Mouse (Mus musculus): ENCODE results near the gene Cntrob. TPM values are rescaled to one million over a fixed set of nuclear protein-coding genes. Genes with fewer than 3 reads are reported as not detected.

Cntrob gene
- polyA plus RNA-seq, 1 experiment from 2014 or later, result 26.4 TPM

DNA sequence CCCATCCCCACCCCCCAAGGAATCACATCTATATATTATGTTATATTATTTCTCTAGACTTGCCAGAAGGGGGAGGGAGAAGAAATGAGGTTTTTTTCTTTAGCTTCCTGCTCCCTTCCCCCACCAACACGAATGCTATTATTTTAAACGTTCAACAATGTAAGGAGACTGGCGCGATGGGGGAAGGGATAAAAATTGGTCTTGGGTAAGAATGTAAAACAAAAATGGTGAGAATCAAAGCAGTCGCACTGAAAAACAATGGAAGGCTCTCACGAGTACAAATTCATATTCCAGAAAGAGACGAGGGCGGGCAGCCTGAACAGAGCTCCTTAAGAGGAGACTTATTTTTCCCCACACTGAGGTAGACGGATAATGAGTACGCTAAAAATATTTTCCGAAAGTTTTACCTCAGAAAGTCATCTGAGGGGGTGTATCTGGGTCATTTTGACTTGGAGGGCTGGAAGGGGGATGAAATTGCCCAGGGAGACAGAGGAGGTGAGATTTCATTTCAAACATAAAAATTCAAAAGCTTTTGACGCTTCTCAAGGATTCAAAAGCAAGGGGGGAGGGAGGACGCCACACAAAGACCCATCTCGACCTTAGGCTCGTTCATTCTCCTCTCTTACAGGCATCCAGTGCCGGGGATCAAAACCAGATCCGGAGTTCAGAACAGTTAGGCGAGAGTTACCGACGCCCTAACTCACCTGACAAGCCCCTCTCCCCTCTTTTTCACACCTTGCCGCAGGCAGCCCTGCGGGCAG, 43.5 kb upstream of the Cntrob start:
- 0 out of 2 replicates have a peak, but pooled peaks cover 3% of the 10 kb centered on the region for H3K9me3 ChIP-seq
- peak overlapping the region; percentile 87 for H3K4me3 ChIP-seq
- H3K36me3 ChIP-seq, result peaks cover 25% of the 10 kb centered on the region
- H3K27me3 ChIP-seq, result no peaks in the 10 kb centered on the region
- ATAC-seq (ENCODE audit: low FRiP score, low read depth), result no peak
- peak overlapping the region; percentile 100 for H3K27ac ChIP-seq
- peaks cover 63% of the 10 kb centered on the region for H3K4me1 ChIP-seq
- under 1% methylated on average over 22 of the region's 22 CpGs for WGBS
- peak overlapping the region; percentile 98 for H3K4me2 ChIP-seq (replicated peaks)
- peak overlapping the region; percentile 100 for H3K9ac ChIP-seq

DNA sequence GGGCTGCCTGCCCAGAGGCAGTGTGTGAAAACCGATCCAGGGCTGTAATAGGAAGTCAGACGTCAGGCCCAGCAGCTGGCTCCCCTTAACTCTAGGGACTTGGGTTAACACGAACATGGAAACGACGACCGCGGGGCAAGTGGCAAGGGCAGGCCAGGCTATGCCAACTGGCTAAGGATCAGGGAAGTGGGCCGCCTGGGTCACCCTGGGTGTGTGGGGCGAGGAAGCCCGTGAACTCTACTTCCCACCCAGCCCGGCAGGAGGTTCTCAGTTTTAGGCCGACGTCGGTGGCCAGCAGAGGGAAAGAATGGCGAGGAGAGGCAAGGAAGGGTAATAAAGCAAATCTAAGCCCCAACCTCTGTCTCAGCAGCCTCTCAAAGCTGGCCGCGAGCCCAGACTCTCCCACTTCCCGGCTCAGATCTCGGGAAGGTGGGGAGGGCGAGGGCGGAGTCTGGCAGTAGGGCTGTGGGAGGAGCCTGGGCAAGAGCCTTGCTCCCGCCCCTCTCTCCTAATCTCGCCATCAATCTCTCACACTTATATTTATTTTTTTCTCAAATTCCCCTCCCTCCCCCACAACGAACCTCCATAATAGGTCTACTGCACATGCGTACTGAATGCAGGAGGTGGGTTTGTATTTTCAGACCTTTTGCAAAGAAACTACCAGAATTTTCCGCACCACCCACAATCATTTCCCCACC, 42.7 kb upstream of the Cntrob start:
- Histone ChIP-seq H3K9me3 (0 out of 2 replicates have a peak, but pooled peaks cover 3% of the 10 kb centered on the region), H3K4me3 (peak overlapping the region; percentile 87), H3K27ac (peak overlapping the region; percentile 100), H3K4me2 (replicated peaks) (peak overlapping the region; percentile 98), H3K27me3 (no peaks in the 10 kb centered on the region), H3K9ac (peak overlapping the region; percentile 73), H3K36me3 (peaks cover 32% of the 10 kb centered on the region), H3K4me1 (peaks cover 55% of the 10 kb centered on the region)
- WGBS, result under 1% methylated on average over 26 of the region's 26 CpGs
- ATAC-seq (ENCODE audit: low FRiP score, low read depth), result peak; percentile 86

DNA sequence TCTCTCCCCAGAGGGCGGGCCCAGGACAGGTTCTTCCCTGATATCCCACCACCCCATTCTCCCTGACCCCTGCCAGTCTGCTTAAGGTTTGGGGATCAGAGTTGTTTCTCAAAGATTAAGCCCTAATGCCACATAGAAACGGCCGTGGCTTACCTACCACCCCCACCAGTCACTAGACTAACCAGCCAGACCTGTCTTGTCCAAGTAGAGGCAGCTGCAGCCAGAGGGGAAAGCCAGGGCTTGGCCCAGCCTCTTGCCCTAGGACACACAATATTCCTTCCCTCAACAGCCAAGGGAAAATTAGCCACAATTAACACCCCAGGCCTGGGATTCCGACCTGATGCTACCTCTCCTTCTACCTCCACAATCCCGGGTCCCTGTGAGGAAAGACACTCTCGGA, 42.1 kb upstream of the Cntrob start:
- peak overlapping the region; percentile 73 for H3K9ac ChIP-seq
- peak overlapping the region; percentile 100 for H3K27ac ChIP-seq
- no peaks in the 10 kb centered on the region for H3K27me3 ChIP-seq
- 0 out of 2 replicates have a peak, but pooled peaks cover 3% of the 10 kb centered on the region for H3K9me3 ChIP-seq
- no peak for ATAC-seq (ENCODE audit: low FRiP score, low read depth)
- H3K36me3 ChIP-seq, result peaks cover 38% of the 10 kb centered on the region
- 16% methylated on average over 6 of the region's 6 CpGs for WGBS
- peaks cover 50% of the 10 kb centered on the region for H3K4me1 ChIP-seq
- peak overlapping the region; percentile 98 for H3K4me2 ChIP-seq (replicated peaks)
- peak overlapping the region; percentile 87 for H3K4me3 ChIP-seq

DNA sequence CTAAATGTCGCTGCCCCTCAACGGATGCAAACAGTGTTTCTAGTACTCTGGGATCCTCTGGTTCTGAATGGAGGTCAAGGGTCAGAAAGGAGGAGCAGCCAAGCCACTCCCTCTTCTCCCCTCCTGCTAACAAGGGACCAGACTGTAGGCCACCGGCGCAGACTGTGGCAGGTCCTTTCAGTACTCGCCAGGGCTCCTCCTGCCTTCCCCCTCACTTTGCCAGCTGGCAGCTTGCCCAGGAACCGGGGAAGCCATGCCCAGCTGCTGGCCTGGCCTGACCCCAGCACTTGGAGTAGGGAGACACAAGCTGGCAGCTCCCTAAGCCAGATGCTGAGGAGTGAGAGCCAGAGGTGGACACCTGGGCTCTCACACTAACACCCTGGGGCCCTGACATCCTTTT, 41.3 kb upstream of the Cntrob start:
- Histone ChIP-seq H3K4me1 (peaks cover 45% of the 10 kb centered on the region), H3K9ac (peak overlapping the region; percentile 73), H3K36me3 (peaks cover 46% of the 10 kb centered on the region), H3K4me2 (replicated peaks) (peak overlapping the region; percentile 98), H3K27me3 (no peaks in the 10 kb centered on the region), H3K9me3 (0 out of 2 replicates have a peak, but pooled peaks cover 3% of the 10 kb centered on the region), H3K4me3 (peak overlapping the region; percentile 87), H3K27ac (peak overlapping the region; percentile 100)
- peak; percentile 22 for ATAC-seq (ENCODE audit: low FRiP score, low read depth)
- WGBS, result 2% methylated on average over 6 of the region's 6 CpGs

DNA sequence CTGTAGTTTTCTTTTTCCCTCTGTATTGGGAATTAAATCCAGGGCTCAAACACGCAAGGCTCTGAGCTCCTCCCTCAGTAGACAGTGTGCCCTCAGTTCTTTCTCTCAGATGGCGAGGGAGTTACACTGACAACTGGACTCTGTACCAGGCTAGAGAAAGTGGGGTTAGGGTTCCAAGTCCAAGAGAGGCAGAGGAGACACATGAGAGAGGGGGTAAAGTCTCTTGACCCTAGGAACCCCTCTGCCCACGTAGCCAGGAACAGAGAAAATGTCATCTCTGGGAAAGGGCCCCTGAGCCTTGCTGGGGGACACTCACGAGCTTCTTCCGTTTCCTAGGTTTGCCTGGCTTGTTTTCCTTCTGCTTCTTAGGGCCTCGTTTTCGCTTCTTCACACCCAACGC, 40.8 kb upstream of the Cntrob start:
- H3K36me3 ChIP-seq, result peaks cover 51% of the 10 kb centered on the region
- H3K4me2 ChIP-seq (replicated peaks), result peak overlapping the region; percentile 98

DNA sequence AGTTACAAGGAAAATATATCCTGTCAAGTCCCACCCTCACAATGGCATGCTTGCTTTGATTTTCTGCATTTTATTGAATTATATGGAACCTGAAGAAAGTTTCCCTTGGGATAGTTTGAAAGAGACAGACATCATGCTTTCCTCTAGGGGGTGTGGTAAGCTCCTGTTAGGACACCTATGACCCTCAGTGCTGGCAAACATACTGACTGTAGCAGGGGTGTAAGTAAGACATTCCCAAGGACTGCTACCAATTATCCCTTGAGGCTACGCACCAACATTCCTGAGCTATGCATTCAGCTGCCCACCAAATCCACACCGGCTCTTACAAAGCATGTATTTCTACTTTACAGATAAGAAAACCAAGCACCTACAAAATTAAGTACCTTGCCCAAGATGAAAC, 38.9 kb upstream of the Cntrob start:
- no peak for ATAC-seq (ENCODE audit: low FRiP score, low read depth)

More for the DNA sequence above, 40.8 kb upstream of the Cntrob start:
- Histone ChIP-seq H3K27ac (peak overlapping the region; percentile 100; the same call in 1 of the 2 replicates), H3K27me3 (no peaks in the 10 kb centered on the region), H3K4me1 (peaks cover 42% of the 10 kb centered on the region), H3K4me3 (peak overlapping the region; percentile 87), H3K9ac (peak overlapping the region; percentile 73), H3K9me3 (0 out of 2 replicates have a peak, but pooled peaks cover 3% of the 10 kb centered on the region)
- no peak for ATAC-seq (ENCODE audit: low FRiP score, low read depth)
- WGBS, result 59% methylated on average over 8 of the region's 8 CpGs

DNA sequence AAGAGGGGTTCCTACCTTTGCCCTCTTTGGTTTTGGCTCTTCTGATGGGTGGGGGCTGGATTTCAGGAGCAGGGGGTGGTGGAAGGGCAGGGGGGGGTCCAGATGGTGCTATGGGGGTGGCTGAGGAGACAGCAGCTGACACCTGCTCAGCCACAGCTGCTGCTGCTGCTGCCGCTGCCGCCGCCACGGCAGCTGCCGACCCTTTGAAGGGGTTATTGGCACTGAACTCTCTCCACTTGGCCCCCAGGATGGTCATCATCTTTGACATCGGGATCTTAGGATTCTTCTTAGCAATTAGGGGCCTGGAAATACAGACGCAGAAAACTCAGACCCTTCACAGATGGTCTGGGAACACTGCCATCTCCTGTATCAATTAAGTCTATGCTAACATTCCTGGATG, 38.4 kb upstream of the Cntrob start:
- 53% methylated on average over 7 of the region's 7 CpGs for WGBS
- H3K9me3 ChIP-seq, result 0 out of 2 replicates have a peak, but pooled peaks cover 3% of the 10 kb centered on the region
- peaks cover 40% of the 10 kb centered on the region for H3K4me1 ChIP-seq
- no peak overlapping the region for H3K27ac ChIP-seq
- H3K27me3 ChIP-seq, result no peaks in the 10 kb centered on the region
- peaks cover 75% of the 10 kb centered on the region for H3K36me3 ChIP-seq
- ATAC-seq (ENCODE audit: low FRiP score, low read depth), result no peak
- no peak overlapping the region for H3K4me3 ChIP-seq
- no peak overlapping the region for H3K9ac ChIP-seq
- H3K4me2 ChIP-seq (replicated peaks), result no peak overlapping the region

More for the DNA sequence above, 38.9 kb upstream of the Cntrob start:
- Histone ChIP-seq H3K4me2 (replicated peaks) (no peak overlapping the region), H3K9me3 (0 out of 2 replicates have a peak, but pooled peaks cover 3% of the 10 kb centered on the region), H3K9ac (no peak overlapping the region), H3K36me3 (peaks cover 70% of the 10 kb centered on the region), H3K27me3 (no peaks in the 10 kb centered on the region), H3K4me3 (no peak overlapping the region), H3K27ac (no peak overlapping the region), H3K4me1 (peaks cover 40% of the 10 kb centered on the region)
- WGBS, result 20% methylated on average over 2 of the region's 2 CpGs

DNA sequence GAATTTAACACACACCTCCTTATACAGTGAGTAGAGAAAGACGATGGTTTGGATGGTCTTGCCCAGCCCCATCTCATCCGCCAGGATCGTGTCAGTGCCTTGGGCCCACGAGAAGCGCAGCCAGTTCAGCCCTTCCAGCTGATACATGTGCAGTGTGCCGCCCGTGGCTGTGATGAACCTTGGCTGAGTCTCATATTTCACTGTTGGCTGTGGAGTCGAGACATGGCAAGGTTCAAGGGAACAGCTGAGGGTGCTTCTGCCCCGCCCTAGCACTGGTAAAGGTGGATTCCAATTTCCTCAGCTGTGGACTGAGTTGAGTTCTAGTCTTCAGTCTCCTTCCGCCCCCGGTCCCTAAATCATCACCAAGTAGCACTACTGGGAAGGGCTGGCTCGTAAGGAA, 34.1 kb upstream of the Cntrob start:
- Histone ChIP-seq H3K27ac (no peak overlapping the region), H3K4me3 (no peak overlapping the region), H3K27me3 (no peaks in the 10 kb centered on the region), H3K4me2 (replicated peaks) (no peak overlapping the region), H3K36me3 (peaks cover 99% of the 10 kb centered on the region), H3K9ac (no peak overlapping the region), H3K9me3 (no peaks in the 10 kb centered on the region), H3K4me1 (peaks cover 4% of the 10 kb centered on the region)
- WGBS, result 84% methylated on average over 12 of the region's 12 CpGs
- peak; percentile 26; the same call in 1 of the 2 replicates for ATAC-seq (ENCODE audit: low FRiP score, low read depth)

DNA sequence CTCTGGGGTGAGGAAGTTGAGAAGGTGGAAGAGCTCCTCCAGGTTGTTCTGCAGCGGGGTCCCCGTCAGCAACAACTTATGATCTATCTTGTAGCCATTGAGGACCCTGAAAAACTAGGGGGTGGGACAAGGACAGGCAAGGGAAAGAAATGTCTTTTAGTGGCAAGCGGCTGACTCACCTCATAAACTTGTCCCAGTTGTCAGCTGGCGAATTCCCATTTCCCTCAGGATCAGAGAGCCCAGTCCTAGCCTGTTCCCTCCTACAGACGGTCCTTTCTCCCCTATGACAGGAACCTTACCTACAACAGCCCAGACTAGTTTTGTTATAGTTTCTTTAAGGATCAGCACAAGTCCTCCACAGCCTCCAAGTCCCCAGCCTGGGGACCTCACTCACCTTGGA, 33.0 kb upstream of the Cntrob start:
- Histone ChIP-seq H3K27me3 (no peaks in the 10 kb centered on the region), H3K27ac (no peak overlapping the region), H3K4me1 (no peaks in the 10 kb centered on the region), H3K9me3 (no peaks in the 10 kb centered on the region), H3K4me3 (no peak overlapping the region), H3K9ac (no peak overlapping the region), H3K4me2 (replicated peaks) (no peak overlapping the region), H3K36me3 (peaks cover 100% of the 10 kb centered on the region)
- ATAC-seq (ENCODE audit: low FRiP score, low read depth), result no peak
- 83% methylated on average over 5 of the region's 5 CpGs for WGBS

DNA sequence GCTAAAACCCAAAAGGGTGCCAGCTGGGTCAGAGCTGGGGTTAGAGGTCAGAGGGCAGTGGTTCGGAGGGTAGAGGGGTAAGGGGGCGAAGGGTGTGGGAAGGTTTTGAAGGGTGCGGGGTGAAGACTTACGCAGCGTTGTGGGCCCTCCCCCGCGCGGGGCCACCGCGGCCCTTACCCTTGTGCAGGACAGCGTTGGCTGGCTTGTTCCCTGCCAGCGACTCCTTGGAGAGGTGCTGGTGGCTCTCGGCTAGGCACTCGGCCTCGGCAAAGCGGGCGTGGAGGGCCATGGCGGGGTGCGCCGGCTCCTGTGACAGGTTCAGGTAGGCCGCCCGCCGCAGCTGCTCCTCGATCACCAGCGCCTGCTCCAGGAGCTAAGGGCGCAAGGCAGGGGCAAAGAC, 22.9 kb upstream of the Cntrob start:
- Histone ChIP-seq H3K9me3 (no peaks in the 10 kb centered on the region), H3K9ac (no peak overlapping the region), H3K4me3 (no peak overlapping the region), H3K4me1 (peaks cover 2% of the 10 kb centered on the region), H3K27me3 (no peaks in the 10 kb centered on the region), H3K36me3 (peaks cover 88% of the 10 kb centered on the region), H3K27ac (no peak overlapping the region), H3K4me2 (replicated peaks) (no peak overlapping the region)
- WGBS, result 87% methylated on average over 24 of the region's 26 CpGs
- ATAC-seq (ENCODE audit: low FRiP score, low read depth), result no peak

DNA sequence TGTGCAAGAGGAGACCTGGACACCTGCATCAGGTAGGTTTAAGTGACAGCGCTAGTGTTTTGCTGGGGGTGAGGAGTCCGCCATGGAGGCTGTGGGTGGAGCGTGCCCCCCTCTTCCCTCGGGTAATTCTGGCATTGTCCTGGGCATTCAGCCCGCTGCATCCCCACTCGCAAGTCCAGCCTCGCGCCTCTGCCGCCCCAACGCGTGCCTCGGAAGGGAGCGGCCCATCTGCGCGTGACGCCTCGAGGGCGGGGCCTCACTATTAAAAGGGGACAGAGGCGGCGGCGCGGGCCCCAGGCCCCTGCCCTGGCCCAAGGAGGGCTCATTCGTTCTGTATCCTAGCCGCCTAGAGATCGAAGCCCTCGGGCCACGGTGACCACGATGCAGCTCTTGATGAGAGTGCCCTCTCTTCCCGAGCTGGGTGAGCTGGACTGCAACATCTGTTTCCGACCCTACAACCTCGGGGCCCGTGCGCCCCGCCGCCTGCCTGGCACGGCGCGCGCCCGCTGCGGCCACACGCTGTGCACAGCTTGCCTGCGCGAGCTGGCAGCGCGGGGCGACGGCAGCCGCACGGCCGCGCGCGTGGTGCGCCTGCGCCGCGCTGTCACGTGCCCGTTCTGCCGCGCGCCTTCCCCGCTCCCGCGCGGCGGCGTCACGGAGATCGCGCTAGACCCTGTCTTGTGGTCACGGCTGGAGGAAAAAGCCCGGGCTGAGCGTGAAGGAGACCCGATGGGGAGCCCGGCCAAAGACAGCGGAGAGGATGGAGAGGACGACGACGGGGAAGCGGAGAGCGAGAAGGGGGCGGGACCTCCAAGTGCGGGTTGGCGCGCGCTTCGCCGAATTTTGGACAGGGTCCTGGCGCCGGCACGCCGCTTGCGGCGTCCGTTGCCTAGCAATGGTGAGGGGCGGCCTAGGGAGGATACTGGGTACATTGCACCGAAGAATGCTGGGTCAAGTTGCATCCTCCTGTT, 16.9 kb upstream of the Cntrob start, which contains the start of gene Rnf227:
Gene Rnf227 (plus strand): TSS at position 301 of the 971 bp plus-strand sequence.
- Histone ChIP-seq H3K4me3 (peak within 1 kb of the TSS; percentile 63), H3K27ac (peak within 1 kb of the TSS; percentile 88), H3K4me2 (replicated peaks) (peak within 1 kb of the TSS; percentile 82), H3K9me3 (no peaks in the 10 kb centered on the region), H3K4me1 (peaks cover 15% of the 10 kb centered on the region), H3K27me3 (no peaks in the 10 kb centered on the region), H3K36me3 (peaks cover 28% of the 10 kb centered on the region), H3K9ac (peak within 1 kb of the TSS; percentile 79)
- peak; percentile 89 for ATAC-seq (ENCODE audit: low FRiP score, low read depth)
- WGBS, result 2% methylated on average over 99 of the region's 99 CpGs

Measured in limb, embryonic 13.5 days (tissue).